Mouse (Mus musculus) ES-E14 (cell line): Measurements from ENCODE around the gene Steap3. TPM values are rescaled to one million over a fixed set of nuclear protein-coding genes. Genes with fewer than 3 reads are reported as not detected.

Experiments used
- DNase-seq: peaks from one replicate; pipeline ENCODE4 v3.0.0-alpha.2; 2013; ENCODE audit warnings: low read depth, low spot score
- H3K27ac ChIP-seq: 2 replicates; pipeline ENCODE4 v1.5.1; 2012; ENCODE audit warnings: low read depth, mild to moderate bottlenecking, low read length, moderate library complexity, mixed read lengths; ENCODE audit not compliant: poor library complexity, insufficient read depth, severe bottlenecking
- H3K36me3 ChIP-seq: 2 replicates; pipeline ENCODE4 v1.6.1; 2012; ENCODE audit warnings: mild to moderate bottlenecking, low read length, moderate library complexity, mixed read lengths; ENCODE audit not compliant: control insufficient read depth, poor library complexity, insufficient read depth, severe bottlenecking
- H3K4me1 ChIP-seq, 2 experiments: fragments of 150-350 bp in 1 of 2; sonication (generic) in 1 of 2; 2 replicates each; pipeline ENCODE4 v1.6.1; 2012; ENCODE audit warnings: low read length in 2 of 2, mild to moderate bottlenecking in 1 of 2, mixed read lengths in 1 of 2; ENCODE audit not compliant: control insufficient read depth in 2 of 2, insufficient read depth in 2 of 2, poor library complexity in 1 of 2
- H3K4me3 ChIP-seq, 2 experiments: fragments of 150-350 bp in 1 of 2; sonication (generic) in 1 of 2; 2 replicates each; pipeline ENCODE4 v1.5.1; 2012; ENCODE audit warnings: low read length in 2 of 2, low read depth in 1 of 2, mild to moderate bottlenecking in 1 of 2, mixed read lengths in 1 of 2; ENCODE audit not compliant: insufficient read depth in 1 of 2, poor library complexity in 1 of 2, severe bottlenecking in 1 of 2
- H3K9ac ChIP-seq: 2 replicates; pipeline ENCODE4 v1.6.1; 2012; ENCODE audit warnings: low read depth, mild to moderate bottlenecking, low read length, mixed read lengths; ENCODE audit not compliant: poor library complexity, insufficient read depth, severe bottlenecking
- H3K9me3 ChIP-seq: fragments of 150-350 bp; sonication (generic); 2 replicates; pipeline ENCODE4 v1.6.1; 2012; ENCODE audit warnings: low read depth, mild to moderate bottlenecking, low read length; ENCODE audit not compliant: control insufficient read depth, insufficient read depth
- CHD2 ChIP-seq: IDR thresholded peaks from 2 replicates; pipeline ENCODE4 v1.6.1; 2014; ENCODE audit warnings: mild to moderate bottlenecking, low read depth, low read length, inconsistent platforms
- HCFC1 ChIP-seq: IDR thresholded peaks from 2 replicates; pipeline ENCODE4 v1.6.1; 2012; ENCODE audit warnings: low read length, inconsistent platforms, borderline replicate concordance; ENCODE audit not compliant: insufficient read depth
- MAFK ChIP-seq: IDR thresholded peaks from 2 replicates; pipeline ENCODE4 v1.6.1; 2014; ENCODE audit warnings: mild to moderate bottlenecking, low read depth, low read length, inconsistent platforms; ENCODE audit not compliant: insufficient read depth
- ZC3H11A ChIP-seq: IDR thresholded peaks from 2 replicates; pipeline ENCODE4 v1.6.1; 2012; ENCODE audit warnings: low read depth, mild to moderate bottlenecking, inconsistent platforms, low read length, borderline replicate concordance
- ZNF384 ChIP-seq: IDR thresholded peaks from 2 replicates; pipeline ENCODE4 v1.6.1; 2012; ENCODE audit warnings: low read depth, low read length, inconsistent platforms
- in situ Hi-C, 2 experiments: fragments of 600-800 bp; cut with MboI; formaldehyde crosslinking; loops; one replicate each; pipeline ENCODE4 v1.15.1; 2025; ENCODE audit warnings: low sequenced_read_pairs in 2 of 2, inconsistent platforms in 1 of 2; ENCODE audit not compliant: unreplicated experiment in 2 of 2
- total RNA-seq: library from RNA; depleted of rRNA; stranded (reverse); fragments of 300-350 nt; gene quantifications from 2 replicates; pipeline ENCODE4 v1.2.3, GENCODE M21; 2012

Steap3 gene
- total RNA-seq, 1 experiment = 75.9 TPM

DNA sequence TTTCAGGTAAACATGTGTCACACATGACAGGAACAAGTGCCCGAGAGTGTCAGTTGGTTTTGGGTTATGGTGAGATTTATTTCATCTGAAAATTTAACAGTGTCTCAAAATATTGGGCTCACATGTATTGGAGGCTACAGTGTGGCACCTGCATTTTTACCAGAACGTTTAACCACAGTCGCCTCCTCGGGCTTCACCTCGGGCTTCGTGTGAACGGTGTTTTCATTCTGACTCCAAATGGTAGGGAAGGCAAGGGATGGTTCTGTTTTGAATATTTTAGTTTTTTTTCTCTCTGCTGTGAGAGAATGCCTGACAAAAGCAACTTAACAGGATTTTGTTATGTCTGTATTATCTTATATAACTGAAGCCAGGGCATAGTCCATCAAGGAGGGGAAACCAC is 103.8 kb downstream of the Steap3 start:
- no peak for DNase-seq
- in situ Hi-C loops = no loop called here
- no peak for TF ChIP-seq ZNF384
- no peak for TF ChIP-seq CHD2
- no peak for TF ChIP-seq HCFC1
- TF ChIP-seq MAFK = no peak
- TF ChIP-seq ZC3H11A = no peak

GRCm38 (mm10) chr1:120168016-120168415 is 104.5 kb downstream of the Steap3 start:
- no peaks in the 10 kb centered on the region for H3K9me3 ChIP-seq
- no peak overlapping the region for H3K27ac ChIP-seq
- no peaks in the 10 kb centered on the region for H3K4me1 ChIP-seq
- no peak overlapping the region for H3K4me3 ChIP-seq
- no peak overlapping the region for H3K9ac ChIP-seq
- in situ Hi-C loops = no loop called here
- TF ChIP-seq HCFC1 (no peak), ZNF384 (no peak), ZC3H11A (no peak), CHD2 (no peak), MAFK (no peak)
- no peak for DNase-seq
- no peaks in the 10 kb centered on the region for H3K36me3 ChIP-seq

More for the DNA sequence above, 103.8 kb downstream of the Steap3 start:
- Histone ChIP-seq H3K4me3 (no peak overlapping the region), H3K4me1 (no peaks in the 10 kb centered on the region), H3K9ac (no peak overlapping the region), H3K9me3 (no peaks in the 10 kb centered on the region), H3K27ac (no peak overlapping the region), H3K36me3 (no peaks in the 10 kb centered on the region)

DNA sequence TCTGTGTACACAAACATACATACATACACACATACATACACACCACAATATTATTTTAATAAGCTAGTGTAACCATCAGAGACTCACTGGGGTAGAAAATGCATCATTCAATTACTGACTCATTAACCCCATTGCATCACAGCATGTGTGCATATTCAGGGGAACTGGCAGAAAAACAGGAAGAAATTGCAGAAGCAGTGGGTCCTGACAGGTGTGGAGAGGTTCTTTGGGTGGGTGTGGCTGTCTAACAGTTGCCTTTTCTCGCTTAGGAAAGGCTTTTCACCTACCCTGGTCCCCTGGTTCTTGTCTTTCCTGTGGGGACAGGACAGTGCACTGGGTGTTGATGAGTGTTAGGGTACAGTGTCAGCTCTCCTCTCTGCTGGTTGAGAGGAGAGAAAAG is 109.9 kb downstream of the Steap3 start:
- in situ Hi-C loops = no loop called here
- no peaks in the 10 kb centered on the region for H3K9me3 ChIP-seq
- no peak overlapping the region for H3K4me3 ChIP-seq
- peaks cover 1% of the 10 kb centered on the region; the same call in 1 of the 2 replicates for H3K36me3 ChIP-seq
- DNase-seq = no peak
- H3K4me1 ChIP-seq = no peaks in the 10 kb centered on the region
- H3K27ac ChIP-seq = no peak overlapping the region
- TF ChIP-seq CHD2 (no peak), MAFK (no peak), ZC3H11A (no peak), ZNF384 (no peak), HCFC1 (no peak)
- no peak overlapping the region for H3K9ac ChIP-seq

DNA sequence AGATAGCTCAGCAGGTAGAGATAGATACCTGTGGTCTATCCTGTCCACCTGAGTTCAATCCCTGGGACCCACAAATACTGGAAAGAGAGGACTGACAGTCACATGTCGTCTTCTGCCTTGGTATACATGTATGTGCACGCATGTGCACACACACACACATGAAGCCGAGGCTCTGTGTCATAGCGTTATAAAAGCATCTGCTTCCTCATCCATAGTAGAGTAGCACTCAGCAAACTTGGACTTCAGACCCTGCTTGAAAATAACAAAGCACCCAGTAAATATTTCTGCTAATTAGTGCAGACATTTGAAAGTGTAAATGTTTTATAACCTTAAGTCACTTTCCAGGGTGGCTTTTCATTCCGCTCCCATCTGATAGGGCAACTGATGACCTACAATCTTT is 111.0 kb downstream of the Steap3 start:
- H3K4me3 ChIP-seq = no peak overlapping the region
- no peaks in the 10 kb centered on the region for H3K9me3 ChIP-seq
- no peaks in the 10 kb centered on the region for H3K4me1 ChIP-seq
- DNase-seq = no peak
- in situ Hi-C loops = no loop called here
- no peak overlapping the region for H3K9ac ChIP-seq
- no peak overlapping the region for H3K27ac ChIP-seq
- TF ChIP-seq CHD2 (no peak), ZC3H11A (no peak)
- peaks cover 1% of the 10 kb centered on the region; the same call in 1 of the 2 replicates for H3K36me3 ChIP-seq

GRCm38 (mm10) chr1:120158474-120159127 is 113.9 kb downstream of the Steap3 start:
- Histone ChIP-seq H3K4me3 (no peak overlapping the region), H3K9ac (no peak overlapping the region), H3K36me3 (peaks cover 1% of the 10 kb centered on the region; the same call in 1 of the 2 replicates), H3K9me3 (no peaks in the 10 kb centered on the region), H3K27ac (no peak overlapping the region), H3K4me1 (no peaks in the 10 kb centered on the region)
- no peak for TF ChIP-seq HCFC1
- no peak for TF ChIP-seq CHD2
- no peak for TF ChIP-seq MAFK
- TF ChIP-seq ZNF384 = no peak
- no peak for TF ChIP-seq ZC3H11A
- DNase-seq = no peak
- in situ Hi-C loops = no loop called here
